Mouse (Mus musculus) brain, embryonic 14.5 days (tissue): Measurements from ENCODE around the gene Grb10.

Experiments
- CTCF ChIP-seq: fragments of 200-500 bp; IDR thresholded peaks from 2 replicates; pipeline ENCODE4 v1.5.1; 2012; ENCODE audit warnings: inconsistent platforms, mild to moderate bottlenecking, moderate library complexity, borderline replicate concordance; ENCODE audit not compliant: insufficient read depth, insufficient read length; ENCODE audit errors: extremely low read depth
- POLR2A ChIP-seq: fragments of 200-500 bp; IDR thresholded peaks from 2 replicates; pipeline ENCODE4 v1.6.1; 2012; ENCODE audit warnings: mild to moderate bottlenecking, inconsistent platforms, borderline replicate concordance; ENCODE audit not compliant: poor library complexity, insufficient read depth, insufficient read length, severe bottlenecking; ENCODE audit errors: extremely low read depth

DNA sequence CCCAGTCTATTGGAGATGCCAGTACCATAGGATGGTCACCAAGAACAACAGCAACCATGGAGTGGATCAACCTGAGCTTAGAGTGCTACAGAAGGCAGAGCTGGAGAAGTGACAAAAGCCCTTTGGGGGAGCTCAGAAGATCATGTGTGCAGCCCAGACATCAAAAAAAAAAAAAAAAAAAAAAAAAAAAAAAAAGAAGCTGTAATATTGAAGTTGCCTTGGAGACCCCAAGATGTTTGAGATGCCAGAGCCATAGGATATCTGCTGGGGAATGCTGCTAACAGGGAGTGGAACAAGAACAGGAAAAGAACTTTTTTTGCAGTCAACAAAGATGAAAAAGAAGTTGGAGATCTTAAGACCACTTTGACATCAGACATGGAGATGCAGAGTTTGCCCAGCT lies 133.0 kb downstream of the Grb10 start:
- TF ChIP-seq POLR2A (no peak), CTCF (no peak)
